Mouse (Mus musculus) hindbrain, embryonic 11.5 days (tissue): Measurements from ENCODE around the gene Dlg2. TPM values are rescaled to one million over a fixed set of nuclear protein-coding genes. Genes with fewer than 3 reads are reported as not detected.

Experiments used
- ATAC-seq: fragments of 200-750 bp; cut with Nextera tagmentation; 2 replicates; pipeline ENCODE4 v1.8.0; 2017; ENCODE audit warnings: mild to moderate bottlenecking, moderate TSS enrichment, moderate library complexity; ENCODE audit not compliant: low FRiP score
- DNase-seq: peaks from one replicate; pipeline ENCODE4 v3.0.0-alpha.2; 2015; ENCODE audit warnings: low spot score
- H3K27ac ChIP-seq: fragments of 300-500 bp; sonication (generic); 2 replicates; pipeline ENCODE4 v1.5.1; 2014; ENCODE audit warnings: mild to moderate bottlenecking, low read depth, low read length
- H3K27me3 ChIP-seq: fragments of 300-500 bp; sonication (generic); 2 replicates; pipeline ENCODE4 v1.6.1; 2014; ENCODE audit warnings: mild to moderate bottlenecking, low read length, moderate library complexity, mixed read lengths; ENCODE audit not compliant: control insufficient read depth, insufficient read depth
- H3K36me3 ChIP-seq: fragments of 300-500 bp; sonication (generic); 2 replicates; pipeline ENCODE4 v1.6.1; 2014; ENCODE audit warnings: mild to moderate bottlenecking, low read length, moderate library complexity, mixed read lengths; ENCODE audit not compliant: control insufficient read depth, insufficient read depth
- H3K4me1 ChIP-seq: fragments of 300-500 bp; sonication (generic); replicated peaks from 2 replicates; pipeline ENCODE4 v1.6.1; 2014; ENCODE audit warnings: low read length, mixed read lengths; ENCODE audit not compliant: control insufficient read depth, insufficient read depth
- H3K4me2 ChIP-seq: fragments of 300-500 bp; sonication (generic); replicated peaks from 2 replicates; pipeline ENCODE4 v1.6.1; 2014; ENCODE audit warnings: mild to moderate bottlenecking, low read depth, low read length
- H3K4me3 ChIP-seq: fragments of 300-500 bp; sonication (generic); 2 replicates; pipeline ENCODE4 v1.5.1; 2014; ENCODE audit warnings: low read depth, low read length
- H3K9ac ChIP-seq: fragments of 300-500 bp; sonication (generic); 2 replicates; pipeline ENCODE4 v1.6.1; 2014; ENCODE audit warnings: low read depth, low read length
- H3K9me3 ChIP-seq: fragments of 300-500 bp; sonication (generic); 2 replicates; pipeline ENCODE4 v1.6.1; 2016; ENCODE audit warnings: low read length; ENCODE audit not compliant: control insufficient read depth
- WGBS: fragments of 180-500 bp; shearing (Covaris S2); extraction: QIAGEN DNeasy Blood & Tissue Kit; methylation state at CpG from one replicate; pipeline ENCODE4 v1.1.7; 2014; 5-methylcytosine and 5-hydroxymethylcytosine counted together
- polyA plus RNA-seq: library from polyadenylated mRNA; unstranded; fragments of >200 nt; fragmentation: Nextera tagmentation; extraction: Ambion mirVana; gene quantifications from 2 replicates; pipeline ENCODE4 v1.2.1, GENCODE M21; 2014

Dlg2 gene
- polyA plus RNA-seq, 1 experiment from 2014 or later: 3.1 TPM

- H3K36me3 ChIP-seq: no peaks in the 10 kb centered on the region
- no peaks in the 10 kb centered on the region for H3K27me3 ChIP-seq
- ATAC-seq: no peak
- H3K9ac ChIP-seq: no peak overlapping the region
- H3K27ac ChIP-seq: no peak overlapping the region
- H3K4me2 ChIP-seq: no peak overlapping the region
- no peaks in the 10 kb centered on the region for H3K9me3 ChIP-seq
- no peak for DNase-seq
- H3K4me1 ChIP-seq: no peaks in the 10 kb centered on the region
- H3K4me3 ChIP-seq: no peak overlapping the region
- 86% methylated on average over 1 of the region's 1 CpGs for WGBS
These were observed 111.8 kb downstream of the Dlg2 start for GRCm38 (mm10) chr7:90588318-90588717.

GRCm38 (mm10) chr7:90609764-90610163 lies 133.3 kb downstream of the Dlg2 start:
- ATAC-seq (no peak), DNase-seq (no peak)
- no peaks in the 10 kb centered on the region for H3K4me1 ChIP-seq
- H3K27ac ChIP-seq: no peak overlapping the region
- H3K27me3 ChIP-seq: no peaks in the 10 kb centered on the region
- no peak overlapping the region for H3K9ac ChIP-seq
- H3K36me3 ChIP-seq: no peaks in the 10 kb centered on the region
- H3K4me2 ChIP-seq: no peak overlapping the region
- no peaks in the 10 kb centered on the region for H3K9me3 ChIP-seq
- H3K4me3 ChIP-seq: no peak overlapping the region
- 76% methylated on average over 2 of the region's 2 CpGs for WGBS

- WGBS: 82% methylated on average over 3 of the region's 3 CpGs
- Histone ChIP-seq H3K4me1 (no peaks in the 10 kb centered on the region), H3K4me2 (no peak overlapping the region), H3K4me3 (no peak overlapping the region), H3K9ac (no peak overlapping the region), H3K27ac (no peak overlapping the region), H3K27me3 (no peaks in the 10 kb centered on the region), H3K9me3 (no peaks in the 10 kb centered on the region), H3K36me3 (no peaks in the 10 kb centered on the region)
- ATAC-seq (no peak), DNase-seq (no peak)
These were observed 154.1 kb downstream of the Dlg2 start for GRCm38 (mm10) chr7:90630546-90630945.

- DNase-seq (no peak), ATAC-seq (no peak)
- 95% methylated on average over 1 of the region's 1 CpGs for WGBS
- H3K4me2 ChIP-seq: no peak overlapping the region
- H3K27ac ChIP-seq: no peak overlapping the region
- H3K9me3 ChIP-seq: no peaks in the 10 kb centered on the region
- H3K9ac ChIP-seq: no peak overlapping the region
- no peak overlapping the region for H3K4me3 ChIP-seq
- H3K27me3 ChIP-seq: no peaks in the 10 kb centered on the region
- no peaks in the 10 kb centered on the region for H3K36me3 ChIP-seq
- H3K4me1 ChIP-seq: no peaks in the 10 kb centered on the region
These were observed 173.0 kb downstream of the Dlg2 start for GRCm38 (mm10) chr7:90649512-90649911.

DNA sequence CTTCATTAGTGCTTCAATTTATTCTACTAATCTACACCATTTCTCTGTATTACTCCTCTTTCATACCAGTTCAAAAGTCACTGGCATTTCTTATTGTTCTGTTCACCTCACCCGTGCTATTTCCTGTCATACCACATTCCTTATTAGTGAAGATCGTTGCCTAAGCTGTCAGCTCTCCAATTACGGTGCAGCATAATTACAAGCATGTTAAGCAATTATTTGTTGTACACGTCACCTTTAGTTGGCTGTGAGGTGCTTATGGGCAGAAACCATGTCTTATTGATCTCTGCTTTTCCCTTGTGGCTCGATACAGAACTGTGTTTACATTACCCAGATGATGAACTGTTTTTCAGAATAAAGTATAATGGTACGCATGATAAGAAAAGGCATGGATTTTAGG lies 174.7 kb downstream of the Dlg2 start:
- no peak for ATAC-seq

GRCm38 (mm10) chr7:90651611-90652010 lies 175.1 kb downstream of the Dlg2 start:
- no peak overlapping the region for H3K4me3 ChIP-seq
- no peaks in the 10 kb centered on the region for H3K27me3 ChIP-seq
- DNase-seq (no peak), ATAC-seq (no peak)
- H3K9ac ChIP-seq: no peak overlapping the region
- H3K4me2 ChIP-seq: no peak overlapping the region
- 94% methylated on average over 2 of the region's 2 CpGs for WGBS
- H3K27ac ChIP-seq: no peak overlapping the region
- no peaks in the 10 kb centered on the region for H3K4me1 ChIP-seq
- H3K36me3 ChIP-seq: no peaks in the 10 kb centered on the region
- no peaks in the 10 kb centered on the region for H3K9me3 ChIP-seq

More for the DNA sequence above, 174.7 kb downstream of the Dlg2 start:
- Histone ChIP-seq H3K27ac (no peak overlapping the region), H3K4me2 (no peak overlapping the region), H3K9me3 (no peaks in the 10 kb centered on the region), H3K4me1 (no peaks in the 10 kb centered on the region), H3K9ac (no peak overlapping the region), H3K27me3 (no peaks in the 10 kb centered on the region), H3K4me3 (no peak overlapping the region), H3K36me3 (no peaks in the 10 kb centered on the region)
- no peak for DNase-seq
- WGBS: 65% methylated on average over 6 of the region's 6 CpGs

GRCm38 (mm10) chr7:90658593-90658992 lies 182.1 kb downstream of the Dlg2 start:
- ATAC-seq (no peak), DNase-seq (no peak)
- Histone ChIP-seq H3K9me3 (no peaks in the 10 kb centered on the region), H3K4me2 (no peak overlapping the region), H3K27me3 (no peaks in the 10 kb centered on the region), H3K36me3 (no peaks in the 10 kb centered on the region), H3K4me1 (no peaks in the 10 kb centered on the region), H3K27ac (no peak overlapping the region), H3K4me3 (no peak overlapping the region), H3K9ac (no peak overlapping the region)
- WGBS: 69% methylated on average over 3 of the region's 3 CpGs

DNA sequence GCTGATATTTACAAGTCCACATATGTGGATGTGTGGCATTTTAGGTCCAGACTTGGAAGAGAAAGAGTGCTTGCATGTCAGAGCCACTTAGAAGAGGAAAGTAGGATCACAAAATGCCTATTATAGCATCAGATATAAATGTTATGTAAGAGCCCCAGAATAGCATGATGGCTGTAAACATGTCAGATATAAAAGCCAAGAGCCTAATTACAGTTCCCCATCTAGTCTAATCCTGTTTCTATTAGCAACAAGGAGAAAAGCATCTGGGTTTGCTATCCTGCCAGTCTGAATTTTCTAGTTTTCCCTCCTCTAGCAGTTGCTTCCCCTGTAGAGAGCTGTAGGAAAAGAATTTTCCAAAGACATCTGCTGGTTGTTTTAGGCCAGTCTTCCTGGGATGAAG lies 217.6 kb downstream of the Dlg2 start:
- Histone ChIP-seq H3K4me2 (no peak overlapping the region), H3K9me3 (no peaks in the 10 kb centered on the region), H3K27me3 (no peaks in the 10 kb centered on the region), H3K4me1 (no peaks in the 10 kb centered on the region), H3K9ac (no peak overlapping the region), H3K36me3 (no peaks in the 10 kb centered on the region), H3K4me3 (no peak overlapping the region), H3K27ac (no peak overlapping the region)
- no peak for DNase-seq
- no peak for ATAC-seq

- Histone ChIP-seq H3K9me3 (no peaks in the 10 kb centered on the region), H3K36me3 (no peaks in the 10 kb centered on the region), H3K4me2 (no peak overlapping the region), H3K4me3 (no peak overlapping the region), H3K9ac (no peak overlapping the region), H3K27ac (no peak overlapping the region), H3K4me1 (no peaks in the 10 kb centered on the region), H3K27me3 (no peaks in the 10 kb centered on the region)
- ATAC-seq: no peak
- no peak for DNase-seq
- 62% methylated on average over 7 of the region's 7 CpGs for WGBS
These were observed 219.9 kb downstream of the Dlg2 start for GRCm38 (mm10) chr7:90696181-90696950.
